8 mouse cellular contexts compared by ENCODE assay signal in the genomic region with DNA sequence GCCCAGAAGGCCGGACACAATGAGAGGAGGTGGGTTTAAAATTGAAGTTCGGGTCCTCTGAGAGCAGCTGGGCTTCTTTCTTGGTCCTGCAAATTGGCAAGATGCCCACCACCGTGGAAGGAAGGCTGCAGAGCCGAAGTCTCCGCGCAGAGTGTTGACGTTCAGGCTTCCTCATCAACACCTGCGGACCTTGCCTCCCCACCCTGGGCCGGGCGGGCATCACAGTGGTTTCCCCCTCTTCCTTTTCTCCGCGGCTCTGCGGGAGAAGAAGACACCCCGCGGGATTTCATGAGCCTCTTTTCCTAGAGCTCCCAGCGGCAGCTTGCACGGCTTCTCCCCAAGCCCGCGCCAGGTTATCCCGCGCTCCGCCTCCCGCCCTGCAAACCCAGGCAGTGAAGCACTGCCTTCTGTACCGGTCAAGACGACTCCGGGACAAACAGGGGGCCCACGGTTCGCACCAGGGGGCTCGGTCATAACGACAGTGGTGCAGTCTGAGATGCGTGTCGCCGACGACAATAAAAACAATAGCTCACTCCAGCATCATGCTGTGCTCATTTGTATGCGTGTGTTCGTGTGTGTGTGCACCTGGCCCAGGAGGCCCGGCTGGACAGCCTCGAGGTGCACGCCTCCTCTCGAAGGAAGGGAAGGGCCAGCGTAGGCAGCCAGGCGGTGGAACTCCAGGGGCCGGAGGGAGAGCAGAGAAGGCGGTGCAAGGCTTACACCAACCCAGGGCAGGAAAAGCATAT. TPM values are rescaled to one million over a fixed set of nuclear protein-coding genes. Genes with fewer than 3 reads are reported as not detected.
DNase-seq lines count a peak whose midpoint lies in the region; ATAC-seq and TF ChIP-seq lines count a peak whose summit lies in the region.

No protein-coding gene starts in this region.

- H3K4me2 ChIP-seq in forebrain, postnatal 0 days (ENCODE audit: low read depth) = peak overlapping the region; percentile 77
- peak overlapping the region; percentile 90 for H3K4me2 ChIP-seq in intestine, postnatal 0 days (replicated peaks; ENCODE audit: low read depth)
- peak overlapping the region; percentile 99 for H3K4me2 ChIP-seq in liver, embryonic 13.5 days

- WGBS in forebrain, postnatal 0 days = 2% methylated on average over 42 of the region's 44 CpGs
- under 1% methylated on average over 44 of the region's 44 CpGs for WGBS in intestine, postnatal 0 days
- WGBS in liver, embryonic 13.5 days (ENCODE audit: insufficient replicate concordance) = under 1% methylated on average over 44 of the region's 44 CpGs

- peak overlapping the region; percentile 90 for H3K9ac ChIP-seq in forebrain, postnatal 0 days
- H3K9ac ChIP-seq in intestine, postnatal 0 days (ENCODE audit: low read depth, low read length) = peak overlapping the region; percentile 49
- H3K9ac ChIP-seq in liver, embryonic 13.5 days = peak overlapping the region; percentile 87

- ATAC-seq in forebrain, postnatal 0 days = peak; percentile 27
- peak; percentile 67 for ATAC-seq in intestine, postnatal 0 days
- peak; percentile 60 for ATAC-seq in liver, embryonic 13.5 days (ENCODE audit: low read depth)

- H3K36me3 ChIP-seq in forebrain, postnatal 0 days (ENCODE audit: insufficient read depth) = peaks cover 22% of the 10 kb centered on the region
- peaks cover 25% of the 10 kb centered on the region for H3K36me3 ChIP-seq in intestine, postnatal 0 days (ENCODE audit: control insufficient read depth, insufficient read depth)
- H3K36me3 ChIP-seq in liver, embryonic 13.5 days = peaks cover 30% of the 10 kb centered on the region

- DNase-seq in right cerebral cortex, adult 2 months (ENCODE audit: low spot score in 2 of 2) = peak; percentile 57 to 63
- DNase-seq in right cerebral cortex, postnatal 36 days (ENCODE audit: low spot score in 2 of 2) = no peak
- DNase-seq in cerebellum, adult 18-20 months = peak; percentile 60 to 68
- peak; percentile 65 for DNase-seq in forebrain, postnatal 0 days
- DNase-seq in liver, embryonic 13.5 days = no peak
- DNase-seq in naive thymus-derived CD4-positive, alpha-beta T cell, adult 2 months (ENCODE audit: low read depth) = peak; percentile 45
- DNase-seq in urinary bladder, postnatal 25 days (ENCODE audit: low spot score) = peak; percentile 45

- peaks cover 7% of the 10 kb centered on the region; the same call in 1 of the 2 replicates for H3K4me1 ChIP-seq in forebrain, postnatal 0 days (ENCODE audit: insufficient read depth)
- H3K4me1 ChIP-seq in intestine, postnatal 0 days (replicated peaks; ENCODE audit: control insufficient read depth, insufficient read depth, low read length) = 0 out of 2 replicates have a peak, but pooled peaks cover 4% of the 10 kb centered on the region
- H3K4me1 ChIP-seq in liver, embryonic 13.5 days (replicated peaks) = peaks cover 72% of the 10 kb centered on the region

- peak overlapping the region; percentile 91 for H3K27ac ChIP-seq in forebrain, postnatal 0 days (ENCODE audit: low read depth, low read length)
- peak overlapping the region; percentile 92 for H3K27ac ChIP-seq in intestine, postnatal 0 days (ENCODE audit: low read depth, low read length)
- H3K27ac ChIP-seq in liver, embryonic 13.5 days = peak overlapping the region; percentile 93

- H3K27me3 ChIP-seq in forebrain, postnatal 0 days (ENCODE audit: insufficient read depth, low read length) = no peaks in the 10 kb centered on the region
- H3K27me3 ChIP-seq in intestine, postnatal 0 days (replicated peaks; ENCODE audit: control insufficient read depth, insufficient read depth, low read length) = no peaks in the 10 kb centered on the region
- no peaks in the 10 kb centered on the region for H3K27me3 ChIP-seq in liver, embryonic 13.5 days

- no peak for TF ChIP-seq CTCF in forebrain, postnatal 0 days (IDR thresholded peaks at IDR 0.05; ENCODE audit: low read depth)
- TF ChIP-seq CTCF in intestine, postnatal 0 days (IDR thresholded peaks at IDR 0.05; ENCODE audit: low read depth) = no peak

- no peaks in the 10 kb centered on the region for H3K9me3 ChIP-seq in forebrain, postnatal 0 days (ENCODE audit: low read length)
- no peaks in the 10 kb centered on the region for H3K9me3 ChIP-seq in intestine, postnatal 0 days (ENCODE audit: control insufficient read depth)
- H3K9me3 ChIP-seq in liver, embryonic 13.5 days (replicated peaks) = no peaks in the 10 kb centered on the region

- peak overlapping the region; percentile 80 for H3K4me3 ChIP-seq in forebrain, postnatal 0 days (ENCODE audit: low read depth, low read length)
- peak overlapping the region; percentile 60 for H3K4me3 ChIP-seq in intestine, postnatal 0 days (ENCODE audit: low read depth, low read length)
- peak overlapping the region; percentile 71 for H3K4me3 ChIP-seq in liver, embryonic 13.5 days (replicated peaks)

RNA-seq across cellular contexts. Expression of gene Daxx, which starts 0.7 kb away (rescaled TPM):
- total RNA-seq in forebrain, postnatal 0 days (2014; rRNA removed) = 70.4 and 77.1 TPM in 2 replicates
- polyA plus RNA-seq in forebrain, postnatal 0 days (2015; fragmentation: Nextera tagmentation; extraction: Ambion mirVana) = 41.5 and 45.2 TPM in 2 replicates
- 20.6 and 22.6 TPM in 2 replicates for polyA plus RNA-seq in intestine, postnatal 0 days (2015; fragmentation: Nextera tagmentation; extraction: Ambion mirVana)
- polyA plus RNA-seq in liver, embryonic 13.5 days (2015; fragmentation: Nextera tagmentation; extraction: Ambion mirVana) = 25.5 and 27.6 TPM in 2 replicates

RNA-seq across cellular contexts. Expression of gene Platr17, which starts 3.6 kb away (rescaled TPM):
- not detected in 2 replicates for total RNA-seq in forebrain, postnatal 0 days (2014; rRNA removed)
- 1.9 and 2.0 TPM in 2 replicates for polyA plus RNA-seq in forebrain, postnatal 0 days (2015; fragmentation: Nextera tagmentation; extraction: Ambion mirVana)
- 0.25 and 0.31 TPM in 2 replicates for polyA plus RNA-seq in intestine, postnatal 0 days (2015; fragmentation: Nextera tagmentation; extraction: Ambion mirVana)
- polyA plus RNA-seq in liver, embryonic 13.5 days (2015; fragmentation: Nextera tagmentation; extraction: Ambion mirVana) = 0.60 and 0.91 TPM in 2 replicates

RNA-seq across cellular contexts. Expression of gene Tapbp, which starts 7.2 kb away (rescaled TPM):
- total RNA-seq in forebrain, postnatal 0 days (2014; rRNA removed) = 27.2 and 36.0 TPM in 2 replicates
- 25.0 and 26.2 TPM in 2 replicates for polyA plus RNA-seq in forebrain, postnatal 0 days (2015; fragmentation: Nextera tagmentation; extraction: Ambion mirVana)
- polyA plus RNA-seq in intestine, postnatal 0 days (2015; fragmentation: Nextera tagmentation; extraction: Ambion mirVana) = 102 and 110 TPM in 2 replicates
- 27.6 and 30.5 TPM in 2 replicates for polyA plus RNA-seq in liver, embryonic 13.5 days (2015; fragmentation: Nextera tagmentation; extraction: Ambion mirVana)

RNA-seq across cellular contexts. Expression of gene Zbtb22, which starts 7.2 kb away (rescaled TPM):
- total RNA-seq in forebrain, postnatal 0 days (2014; rRNA removed) = 34.4 and 44.0 TPM in 2 replicates
- polyA plus RNA-seq in forebrain, postnatal 0 days (2015; fragmentation: Nextera tagmentation; extraction: Ambion mirVana) = 20.4 and 22.3 TPM in 2 replicates
- 11.1 and 12.9 TPM in 2 replicates for polyA plus RNA-seq in intestine, postnatal 0 days (2015; fragmentation: Nextera tagmentation; extraction: Ambion mirVana)
- 10.1 and 10.7 TPM in 2 replicates for polyA plus RNA-seq in liver, embryonic 13.5 days (2015; fragmentation: Nextera tagmentation; extraction: Ambion mirVana)

RNA-seq across cellular contexts. Expression of gene Kifc1, which starts 18.0 kb away (rescaled TPM):
- 4.3 and 4.7 TPM in 2 replicates for total RNA-seq in forebrain, postnatal 0 days (2014; rRNA removed)
- 1.3 and 1.4 TPM in 2 replicates for polyA plus RNA-seq in forebrain, postnatal 0 days (2015; fragmentation: Nextera tagmentation; extraction: Ambion mirVana)
- polyA plus RNA-seq in intestine, postnatal 0 days (2015; fragmentation: Nextera tagmentation; extraction: Ambion mirVana) = 1.7 and 1.9 TPM in 2 replicates
- 6.9 and 7.6 TPM in 2 replicates for polyA plus RNA-seq in liver, embryonic 13.5 days (2015; fragmentation: Nextera tagmentation; extraction: Ambion mirVana)

Comparison
In these comparisons a context has a peak if more than half of its experiments do, and no peak if none do; other contexts are left out.
1. DNase-seq: peak in right cerebral cortex, adult 2 months (2 of 2), cerebellum, adult 18-20 months (2 of 2), forebrain, postnatal 0 days (single experiment), naive thymus-derived CD4-positive, alpha-beta T cell, adult 2 months (single experiment) and urinary bladder, postnatal 25 days (single experiment); none in right cerebral cortex, postnatal 36 days (0 of 2) and liver, embryonic 13.5 days (single experiment).
2. Peak in every context shown above with its lines, with median percentiles within 50 percentile points of each other: ATAC-seq, H3K27ac ChIP-seq, H3K4me2 ChIP-seq, H3K4me3 ChIP-seq and H3K9ac ChIP-seq.